Mouse (Mus musculus): ENCODE data around the gene Mmd2. TPM values are rescaled to one million over a fixed set of nuclear protein-coding genes. Genes with fewer than 3 reads are reported as not detected.

Mmd2 gene
- total and polyA plus RNA-seq, 3 experiments, result not detected

DNA sequence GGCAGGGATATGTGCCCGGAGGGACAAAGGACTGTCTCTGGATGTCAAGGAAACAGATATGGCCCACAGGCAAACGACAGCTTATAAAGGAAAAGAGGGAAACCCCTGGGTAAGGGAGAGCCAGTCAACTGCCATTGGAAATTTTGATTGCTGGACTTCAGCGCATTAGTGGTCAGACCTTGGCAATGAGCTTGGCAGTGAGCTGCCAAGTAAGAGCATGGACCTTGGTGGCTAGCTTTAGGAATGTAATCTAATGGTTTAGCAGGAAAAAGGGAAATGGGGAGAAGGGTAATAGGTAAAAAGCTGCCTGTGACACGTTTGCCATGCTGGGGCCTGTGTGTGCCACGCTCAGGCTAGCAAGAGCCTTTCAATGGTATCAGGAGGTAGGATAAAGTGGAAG lies 52.7 kb downstream of the Mmd2 start:
- in situ Hi-C loops (cut with MboI; ENCODE audit: low pct_ligation_motif_present, low pct_unique_long_range_greater_than_20kb, low sequenced_read_pairs) (no loop called here), dilution Hi-C loops (cut with MboI; ENCODE audit: extremely low pct_ligation_motif_present, extremely low pct_unique_long_range_greater_than_20kb, low sequenced_read_pairs) (no loop called here)
- Histone ChIP-seq H3K4me2 (ENCODE audit: insufficient read depth, low read depth, poor library complexity, severe bottlenecking) (no peak overlapping the region), H3K4me3 (replicated peaks in 1 of 3; ENCODE audit: low read depth in 2 of 3, low read length in 2 of 3, poor library complexity in 1 of 3) (no peak overlapping the region), H3K9ac (ENCODE audit: insufficient read depth, low read depth) (no peak overlapping the region), H3K4me1 (ENCODE audit: control insufficient read depth in 1 of 2, insufficient read depth in 2 of 2) (peaks cover 0 to 3% of the 10 kb centered on the region in 2 experiments; a peak in 1 of 4 replicates), H3K9me3 (replicated peaks; ENCODE audit: low read length) (peaks cover 20% of the 10 kb centered on the region), H3K27me3 (replicated peaks) (peaks cover 7% of the 10 kb centered on the region), H3K79me2 (replicated peaks; ENCODE audit: control insufficient read depth, extremely low read depth, insufficient read depth, poor library complexity, severe bottlenecking) (no peaks in the 10 kb centered on the region), H3K27ac (ENCODE audit: insufficient read depth, low read depth) (no peak overlapping the region), H3K36me3 (replicated peaks in 1 of 2; ENCODE audit: control insufficient read depth in 1 of 2, insufficient read depth in 1 of 2, low read length in 1 of 2) (no peaks in the 10 kb centered on the region)
- no peak for DNase-seq (ENCODE audit: extremely low read depth)
- TF ChIP-seq BHLHE40 (IDR thresholded peaks at IDR 0.05; ENCODE audit: low read depth, low read length) (no peak), NELFE (IDR thresholded peaks at IDR 0.05; ENCODE audit: low read depth, low read length) (no peak), POLR2A (IDR thresholded peaks at IDR 0.05; ENCODE audit: low read depth, low read length) (no peak), MAX (IDR thresholded peaks at IDR 0.05; ENCODE audit: low read length) (no peak), MAFK (IDR thresholded peaks at IDR 0.05; ENCODE audit: insufficient replicate concordance, low read length) (no peak), JUN (IDR thresholded peaks at IDR 0.05; ENCODE audit: insufficient read depth, low read depth, low read length) (no peak), USF2 (conservative IDR thresholded peaks at IDR 0.05; ENCODE audit: low read depth, low read length) (no peak), ZNF384 (IDR thresholded peaks at IDR 0.05; ENCODE audit: low read depth, low read length) (no peak), TCF12 (IDR thresholded peaks at IDR 0.05; ENCODE audit: low read depth, low read length) (no peak), RAD21 (IDR thresholded peaks at IDR 0.05; ENCODE audit: low read depth, low read length) (no peak), EP300 (IDR thresholded peaks at IDR 0.05; ENCODE audit: low read length) (no peak), CHD1 (IDR thresholded peaks at IDR 0.05; ENCODE audit: low read depth, low read length) (no peak), HCFC1 (IDR thresholded peaks at IDR 0.05; ENCODE audit: low read depth, low read length) (no peak), MEF2A (IDR thresholded peaks at IDR 0.05; ENCODE audit: borderline replicate concordance, low read depth, low read length) (no peak), POLR2AphosphoS2 (IDR thresholded peaks at IDR 0.05; ENCODE audit: low read depth, low read length) (no peak), ZC3H11A (IDR thresholded peaks at IDR 0.05; ENCODE audit: low read depth, low read length) (no peak)

GRCm38 (mm10) chr5:142550706-142551652 lies 57.6 kb downstream of the Mmd2 start, which contains the start of gene Radil:
Gene Radil (minus strand): TSS chr5:142551098.
- TF ChIP-seq EP300 (IDR thresholded peaks at IDR 0.05; ENCODE audit: low read length) (no peak), CTCF (conservative IDR thresholded peaks at IDR 0.05 in 1 of 2, IDR thresholded peaks at IDR 0.05 in 1 of 2; ENCODE audit: low read depth in 2 of 2, low read length in 2 of 2) (0 out of 4 replicates have a peak, but pooled peaks of 1 of the 2 experiments have one; percentile 9)
- Histone ChIP-seq H3K36me3 (replicated peaks in 1 of 2; ENCODE audit: control insufficient read depth in 1 of 2, insufficient read depth in 1 of 2, low read length in 1 of 2) (no peaks in the 10 kb centered on the region), H3K79me2 (replicated peaks; ENCODE audit: control insufficient read depth, extremely low read depth, insufficient read depth, poor library complexity, severe bottlenecking) (no peaks in the 10 kb centered on the region), H3K27ac (ENCODE audit: insufficient read depth, low read depth) (no peak within 1 kb of the TSS), H3K9ac (ENCODE audit: insufficient read depth, low read depth) (no peak within 1 kb of the TSS), H3K4me2 (ENCODE audit: insufficient read depth, low read depth, poor library complexity, severe bottlenecking) (no peak within 1 kb of the TSS), H3K9me3 (replicated peaks; ENCODE audit: low read length) (peaks cover 15% of the 10 kb centered on the region), H3K4me1 (ENCODE audit: control insufficient read depth in 1 of 2, insufficient read depth in 2 of 2) (no peaks in the 10 kb centered on the region), H3K4me3 (replicated peaks in 1 of 3; ENCODE audit: low read depth in 2 of 3, low read length in 2 of 3, poor library complexity in 1 of 3) (no peak within 1 kb of the TSS), H3K27me3 (replicated peaks) (no peaks in the 10 kb centered on the region)
- dilution Hi-C loops (cut with MboI; ENCODE audit: extremely low pct_ligation_motif_present, extremely low pct_unique_long_range_greater_than_20kb, low sequenced_read_pairs), result no loop called here
- DNase-seq (ENCODE audit: extremely low read depth), result peak; percentile 12
- in situ Hi-C loops (cut with MboI; ENCODE audit: low pct_ligation_motif_present, low pct_unique_long_range_greater_than_20kb, low sequenced_read_pairs), result no loop called here
